Mouse (Mus musculus) adrenal gland, adult (tissue): Measurements from ENCODE around the gene Foxp1.

Experiments used
- DNase-seq, 2 experiments: peaks; one replicate each; pipeline ENCODE4 v3.0.0; 2022 to 2023; ENCODE audit warnings: low spot score in 1 of 2; ENCODE audit not compliant: inconsistent age in 2 of 2

Foxp1 gene

DNA sequence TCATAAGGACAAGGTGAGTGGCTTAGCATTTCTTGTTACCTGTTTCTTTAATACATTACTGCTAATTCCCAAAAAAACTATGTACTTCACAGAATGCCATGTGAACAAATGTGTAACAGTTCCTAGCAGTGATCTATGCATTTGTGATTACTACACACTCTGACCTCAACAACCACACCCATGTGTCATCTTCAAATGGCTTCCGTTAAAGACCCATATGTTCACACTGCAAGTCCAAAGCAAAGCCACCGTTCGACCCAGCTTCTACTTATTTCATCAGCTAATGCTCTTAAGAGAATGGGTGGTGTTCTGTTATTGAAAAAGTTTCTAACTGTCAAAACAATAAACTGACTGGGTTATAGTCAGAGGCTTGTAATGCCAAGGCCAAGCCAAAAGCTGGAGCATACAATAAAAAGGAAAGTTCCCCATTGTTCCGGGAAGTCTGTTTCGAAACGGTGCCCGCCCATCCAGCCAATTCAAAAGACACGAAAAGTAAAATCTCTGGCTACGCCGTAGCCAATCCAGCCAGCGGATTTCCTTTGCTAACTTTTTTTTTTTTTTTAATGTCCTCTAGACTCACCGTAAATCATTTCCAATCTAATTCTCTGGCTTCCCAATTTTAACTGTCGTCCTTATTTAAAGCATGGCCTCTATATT lies 187.2 kb downstream of the Foxp1 start:
- peak; percentile 14 to 57 for DNase-seq

DNA sequence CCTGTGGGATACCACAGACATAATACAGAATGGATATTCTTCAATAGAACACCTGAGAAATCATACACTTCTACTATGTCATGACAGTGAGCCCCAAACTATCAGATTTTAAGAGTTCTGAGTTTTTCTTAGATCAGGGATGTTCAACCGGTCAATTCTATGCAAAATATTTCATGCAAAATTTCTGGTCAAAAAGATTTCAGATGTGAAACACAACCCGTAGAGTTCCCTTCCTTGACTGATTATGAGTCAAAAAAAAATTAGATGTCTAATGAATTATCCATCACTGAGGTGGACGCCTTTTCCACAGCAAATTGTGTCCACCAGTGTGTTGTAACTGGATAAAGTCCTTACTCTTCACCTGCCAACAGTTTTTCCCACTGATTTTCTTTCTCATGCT lies 188.3 kb downstream of the Foxp1 start:
- no peak for DNase-seq

GRCm38 (mm10) chr6:99333127-99333526 lies 189.4 kb downstream of the Foxp1 start:
- DNase-seq = no peak

- DNase-seq = no peak
Observed at GRCm38 (mm10) chr6:99330169-99330568, 192.4 kb downstream of the Foxp1 start.

- DNase-seq = no peak
Observed at GRCm38 (mm10) chr6:99328634-99329033, 193.9 kb downstream of the Foxp1 start.

DNA sequence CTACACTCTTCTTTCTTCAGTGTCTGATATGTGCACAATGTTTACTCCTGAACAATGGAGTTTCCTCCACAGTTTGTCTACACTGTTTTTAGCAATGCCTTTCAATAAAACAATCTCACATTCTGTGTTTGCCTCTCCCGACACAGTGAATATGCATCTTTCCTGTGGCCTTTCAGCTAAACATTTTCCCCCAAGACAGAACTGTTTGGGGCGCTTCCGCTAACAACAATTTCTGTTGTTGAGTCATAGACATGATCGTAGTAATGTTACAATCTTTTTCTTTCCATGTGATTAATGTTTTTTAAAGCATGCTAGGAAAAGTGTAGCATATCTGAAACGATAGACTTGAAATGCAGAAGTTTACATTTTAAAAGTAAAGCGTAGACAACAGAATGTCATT lies 194.4 kb downstream of the Foxp1 start:
- DNase-seq = no peak

DNA sequence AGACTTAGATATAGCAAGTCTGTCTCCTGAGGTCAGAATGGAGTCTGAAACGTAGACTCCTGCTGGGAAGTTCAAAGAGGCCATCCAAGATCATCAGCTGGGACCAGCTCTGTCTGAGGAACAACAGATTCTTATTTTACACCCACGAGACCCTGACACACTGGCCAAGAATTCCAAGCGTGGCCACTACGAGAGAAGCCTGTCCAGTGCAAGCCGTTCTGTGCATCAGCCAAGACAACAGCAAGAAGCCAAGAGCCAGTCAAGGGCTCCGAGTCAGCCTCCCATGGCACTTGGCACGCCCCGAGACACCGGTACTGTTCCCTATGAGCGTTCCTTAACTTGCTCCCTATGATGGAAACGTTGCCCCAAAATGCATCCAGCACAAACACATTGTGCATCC lies 194.8 kb downstream of the Foxp1 start:
- DNase-seq = peak; percentile 18 to 38

GRCm38 (mm10) chr6:99325881-99326280 lies 196.6 kb downstream of the Foxp1 start:
- DNase-seq = no peak

DNA sequence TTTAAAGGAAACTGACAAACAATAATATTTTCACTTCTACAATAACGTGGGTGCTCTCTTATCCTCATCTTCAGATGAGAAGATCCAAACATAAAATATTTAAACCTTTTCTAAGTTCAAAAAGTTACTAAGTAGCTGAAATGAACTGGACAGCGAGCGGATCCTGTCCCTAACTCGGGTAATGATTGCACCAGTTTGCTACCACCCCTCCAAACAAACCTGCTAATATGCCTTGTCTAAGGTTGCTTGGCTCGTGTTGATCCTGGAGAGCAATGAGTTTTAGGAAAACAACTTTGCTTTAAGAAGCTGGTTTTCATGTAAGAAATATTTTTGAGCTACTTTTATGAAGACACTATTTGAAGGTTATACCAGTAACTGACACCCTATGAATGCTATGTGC lies 197.1 kb downstream of the Foxp1 start:
- no peak for DNase-seq

DNA sequence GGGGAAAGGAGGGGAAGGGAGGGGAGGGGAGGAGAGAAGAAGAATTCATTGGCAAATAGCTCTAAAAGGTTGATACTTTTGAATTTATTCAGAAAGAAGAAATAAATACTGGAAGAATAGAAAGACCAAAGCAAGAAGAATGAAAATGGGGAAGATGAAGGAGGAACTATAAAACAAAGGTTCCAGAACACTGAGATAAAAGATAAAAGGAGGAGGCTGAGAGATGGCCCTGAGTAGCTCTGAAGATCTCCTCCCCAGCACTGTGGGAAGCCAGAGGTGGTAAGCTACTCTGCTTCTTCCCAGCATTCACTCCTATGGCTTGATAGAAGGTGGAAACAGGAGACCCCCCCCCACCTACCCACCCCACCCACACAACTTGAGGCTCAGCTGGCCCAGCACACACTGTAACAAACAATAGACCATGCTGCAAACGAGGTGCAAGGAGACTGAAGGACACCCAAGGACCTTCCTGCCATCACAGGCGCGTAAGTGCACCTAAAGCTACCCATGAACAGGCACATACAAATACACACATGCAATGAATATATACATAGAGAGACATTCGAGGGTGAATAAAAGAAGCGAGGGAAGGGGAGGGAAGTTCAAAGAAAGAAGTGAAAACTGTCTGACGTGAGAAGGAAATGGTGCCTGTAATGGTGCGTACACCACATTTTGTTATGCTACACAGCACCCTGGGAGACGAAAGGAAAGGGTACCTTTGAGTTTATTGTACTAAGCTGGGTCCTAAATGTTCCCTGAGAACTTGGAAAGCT lies 200.2 kb downstream of the Foxp1 start:
- no peak for DNase-seq

DNA sequence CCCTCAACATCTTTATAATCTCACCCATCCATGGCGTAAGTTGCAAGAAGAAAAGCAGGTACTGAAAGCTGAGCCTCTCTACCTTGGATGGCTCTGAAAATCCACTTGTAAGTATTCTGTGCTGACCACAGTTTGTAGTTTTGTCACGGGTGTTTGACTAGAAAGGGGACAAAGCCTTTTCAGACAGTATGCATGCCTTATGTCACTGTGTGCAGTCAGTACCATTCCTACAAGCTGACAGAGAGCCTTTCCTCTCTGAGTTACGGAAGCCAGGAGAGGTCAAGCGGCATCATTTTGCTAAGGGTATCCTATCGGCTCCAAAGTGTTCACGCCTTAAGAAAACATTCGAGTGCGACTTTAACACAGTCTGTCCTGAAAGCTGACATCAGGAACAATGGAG lies 202.1 kb downstream of the Foxp1 start:
- DNase-seq = no peak

- no peak for DNase-seq
Observed at GRCm38 (mm10) chr6:99319415-99320405, 202.8 kb downstream of the Foxp1 start.

DNA sequence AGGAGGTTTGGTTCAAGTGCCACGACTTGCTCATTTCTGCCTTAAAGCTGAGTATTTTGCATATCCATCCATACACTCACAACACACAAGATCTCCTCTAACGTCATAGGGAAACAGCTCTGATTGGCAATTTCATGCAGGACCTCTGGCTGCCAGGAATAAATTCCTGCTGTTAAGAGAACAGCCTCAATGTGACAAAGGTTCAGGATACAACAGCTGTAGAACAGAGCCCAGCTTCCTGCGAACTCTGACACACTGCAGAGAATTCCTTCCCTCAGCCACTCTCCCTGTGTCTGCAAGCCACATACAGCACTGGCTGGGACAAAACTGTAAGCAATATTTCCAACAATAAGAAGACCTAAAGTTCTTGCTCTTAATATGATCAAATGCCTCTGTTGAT lies 207.8 kb downstream of the Foxp1 start:
- no peak for DNase-seq

GRCm38 (mm10) chr6:99310529-99310928 lies 212.0 kb downstream of the Foxp1 start:
- no peak for DNase-seq

DNA sequence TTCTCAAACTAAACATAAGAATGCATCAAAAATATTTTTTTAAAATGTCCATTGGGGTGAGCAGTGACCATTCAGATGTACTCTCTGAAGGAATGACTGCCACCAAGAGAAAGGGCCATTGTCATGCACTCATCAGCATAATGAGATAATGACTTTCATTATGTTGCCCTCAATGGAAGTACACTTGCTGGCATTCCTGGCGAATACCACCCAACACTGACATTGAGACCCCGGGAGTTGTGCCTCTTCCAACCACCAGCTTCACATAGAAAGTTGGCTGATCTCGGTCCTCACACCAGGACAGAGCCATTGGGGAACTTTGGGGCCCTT lies 212.4 kb downstream of the Foxp1 start:
- no peak for DNase-seq

- DNase-seq = no peak
Observed at GRCm38 (mm10) chr6:99309466-99310170, 212.9 kb downstream of the Foxp1 start.

DNA sequence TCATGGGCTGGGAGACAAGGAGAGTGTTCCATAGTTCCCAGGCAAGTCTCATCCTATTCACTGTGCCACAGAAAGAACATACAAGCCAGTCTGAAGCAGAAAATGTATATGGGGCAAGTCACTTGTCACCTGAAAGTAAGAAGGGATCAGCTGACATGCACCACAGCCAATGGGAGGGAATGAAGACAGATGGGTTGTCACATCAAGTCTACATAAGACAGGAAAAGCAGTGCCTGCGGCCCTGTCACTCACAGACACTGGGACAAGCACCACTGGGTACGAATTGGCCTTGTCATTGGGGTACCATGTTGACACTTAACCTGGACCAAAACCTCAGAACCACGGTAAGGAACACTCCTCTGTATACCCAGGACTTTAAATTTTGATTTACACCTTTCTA lies 216.8 kb downstream of the Foxp1 start:
- no peak for DNase-seq

GRCm38 (mm10) chr6:99305236-99305635 lies 217.3 kb downstream of the Foxp1 start:
- DNase-seq = no peak

DNA sequence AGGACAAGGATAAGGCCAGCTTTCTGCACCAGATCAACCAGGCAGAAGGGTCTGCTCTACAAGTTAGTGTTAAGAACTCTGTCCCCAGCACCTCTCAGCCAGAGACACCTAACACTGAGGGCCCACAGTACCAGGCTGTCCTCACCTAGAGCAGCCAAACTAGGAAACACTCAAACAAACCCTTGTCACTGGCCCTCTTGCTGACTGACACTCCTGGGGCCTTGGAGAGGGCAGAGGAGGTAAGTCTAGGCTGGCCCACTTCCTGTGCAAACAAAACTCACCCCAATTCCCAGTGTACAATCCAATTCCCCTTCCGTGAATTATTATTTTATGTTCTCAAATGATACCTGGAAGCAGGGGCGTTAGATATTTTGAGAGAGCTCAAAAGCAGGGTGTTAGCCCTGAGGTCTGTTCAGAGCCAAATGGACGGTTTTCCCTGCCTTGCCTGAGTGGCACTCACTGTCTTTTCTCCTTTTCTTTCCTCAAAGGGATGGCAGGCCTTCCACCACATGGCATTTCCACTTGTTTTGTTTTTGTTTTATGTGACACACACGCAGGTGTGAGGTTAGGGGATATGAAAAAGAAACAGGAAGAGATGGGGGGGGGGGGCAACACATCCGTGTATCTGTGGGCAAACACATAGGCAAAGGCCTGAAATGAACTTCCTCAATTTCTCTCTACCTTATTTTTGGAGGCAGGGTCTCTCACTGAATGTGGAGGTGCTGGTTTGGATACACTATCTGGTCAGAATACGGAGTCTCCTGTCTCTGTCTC lies 219.7 kb downstream of the Foxp1 start:
- DNase-seq = no peak

GRCm38 (mm10) chr6:99301923-99302322 lies 220.6 kb downstream of the Foxp1 start:
- no peak for DNase-seq
